Mouse (Mus musculus) liver, embryonic 11.5 days (tissue): ENCODE measurements around the gene Armc2. TPM values are rescaled to one million over a fixed set of nuclear protein-coding genes. Genes with fewer than 3 reads are reported as not detected.

Experiments used
- ATAC-seq: fragments of 200-750 bp; cut with Nextera tagmentation; replicated peaks from 2 replicates; pipeline ENCODE4 v1.8.0; 2017; ENCODE audit warnings: moderate number of reproducible peaks, mild to moderate bottlenecking, moderate TSS enrichment, moderate library complexity; ENCODE audit not compliant: low FRiP score
- DNase-seq: peaks from one replicate; pipeline ENCODE4 v3.0.0-alpha.2; 2017; ENCODE audit warnings: low spot score
- H3K27ac ChIP-seq: fragments of 300-500 bp; sonication (generic); 2 replicates; pipeline ENCODE4 v1.5.1; 2014; ENCODE audit warnings: mild to moderate bottlenecking, low read depth, low read length, control low read depth
- H3K27me3 ChIP-seq: fragments of 300-500 bp; sonication (generic); replicated peaks from 2 replicates; pipeline ENCODE4 v1.6.1; 2014; ENCODE audit warnings: low read length, mixed read lengths; ENCODE audit not compliant: control insufficient read depth, insufficient read depth
- H3K36me3 ChIP-seq: fragments of 300-500 bp; sonication (generic); 2 replicates; pipeline ENCODE4 v1.6.1; 2014; ENCODE audit warnings: mild to moderate bottlenecking, low read length, moderate library complexity, mixed read lengths; ENCODE audit not compliant: control insufficient read depth, insufficient read depth
- H3K4me1 ChIP-seq: fragments of 300-500 bp; sonication (generic); replicated peaks from 2 replicates; pipeline ENCODE4 v1.6.1; 2014; ENCODE audit warnings: low read length, mixed read lengths; ENCODE audit not compliant: control insufficient read depth, insufficient read depth
- H3K4me2 ChIP-seq: fragments of 300-500 bp; sonication (generic); 2 replicates; pipeline ENCODE4 v1.6.1; 2014; ENCODE audit warnings: mild to moderate bottlenecking, control low read depth, moderate library complexity
- H3K4me3 ChIP-seq: fragments of 300-500 bp; sonication (generic); 2 replicates; pipeline ENCODE4 v1.5.1; 2014; ENCODE audit warnings: low read depth, low read length, control low read depth
- H3K9ac ChIP-seq: fragments of 300-500 bp; sonication (generic); 2 replicates; pipeline ENCODE4 v1.6.1; 2014; ENCODE audit warnings: low read depth, low read length, control low read depth
- H3K9me3 ChIP-seq: fragments of 300-500 bp; sonication (generic); 2 replicates; pipeline ENCODE4 v1.6.1; 2016; ENCODE audit warnings: low read length, inconsistent platforms, mixed read lengths; ENCODE audit not compliant: control insufficient read depth
- WGBS: fragments of 180-500 bp; shearing (Covaris S2); extraction: QIAGEN DNeasy Blood & Tissue Kit; methylation state at CpG from one replicate; pipeline ENCODE4 v1.1.7; 2014; 5-methylcytosine and 5-hydroxymethylcytosine counted together
- polyA plus RNA-seq: library from polyadenylated mRNA; unstranded; fragments of >200 nt; fragmentation: Nextera tagmentation; extraction: Ambion mirVana; gene quantifications from 2 replicates; pipeline ENCODE4 v1.2.1, GENCODE M21; 2014

Gene Armc2
- polyA plus RNA-seq, 1 experiment from 2014 or later = 1.0 TPM

DNA sequence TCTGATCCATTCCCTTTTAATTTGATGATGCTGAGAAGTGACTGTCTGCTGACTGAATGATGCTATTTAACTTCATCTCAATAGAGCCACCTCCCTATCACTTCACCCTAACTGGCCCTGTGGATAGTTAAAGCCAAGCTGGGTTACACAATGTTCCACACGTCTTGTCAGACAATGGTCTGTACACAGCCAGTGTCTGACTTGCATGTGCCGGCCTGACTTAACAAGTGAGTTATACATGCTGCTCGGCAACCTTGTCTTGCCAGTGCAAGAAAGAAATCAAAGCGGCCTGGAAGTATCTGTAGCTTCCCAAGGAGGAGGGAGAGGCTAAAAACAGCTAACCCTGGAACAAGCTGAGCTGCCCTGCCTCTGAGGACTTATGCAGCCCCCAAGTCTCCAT, 136.8 kb downstream of the Armc2 start:
- H3K9ac ChIP-seq = no peak overlapping the region
- 0 out of 2 replicates have a peak, but pooled peaks cover 3% of the 10 kb centered on the region for H3K4me1 ChIP-seq
- ATAC-seq = no peak
- H3K4me3 ChIP-seq = no peak overlapping the region
- DNase-seq = no peak
- H3K27ac ChIP-seq = no peak overlapping the region
- WGBS = 62% methylated on average over 4 of the region's 4 CpGs
- H3K36me3 ChIP-seq = no peaks in the 10 kb centered on the region
- no peaks in the 10 kb centered on the region for H3K9me3 ChIP-seq
- H3K27me3 ChIP-seq = no peaks in the 10 kb centered on the region
- no peak overlapping the region for H3K4me2 ChIP-seq

DNA sequence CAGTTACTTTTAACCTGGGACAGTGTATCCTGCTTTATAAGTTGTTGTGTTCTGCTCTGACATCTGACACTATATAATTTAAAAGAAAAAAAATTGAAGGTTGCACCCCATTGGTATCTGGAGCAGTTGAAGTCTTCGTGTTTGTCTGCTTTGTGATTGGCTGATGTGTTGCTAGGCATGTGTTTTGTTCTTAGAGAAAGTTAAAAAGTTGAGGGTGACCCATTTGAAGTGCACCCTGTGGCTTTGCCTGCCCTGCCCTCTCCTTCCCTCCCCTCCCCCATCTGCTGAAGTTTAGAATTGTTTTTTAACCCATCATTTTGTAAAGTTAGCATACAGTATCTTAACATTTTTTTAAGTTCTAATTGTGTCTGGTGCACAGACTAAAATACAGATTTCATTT, 137.5 kb downstream of the Armc2 start:
- Histone ChIP-seq H3K36me3 (no peaks in the 10 kb centered on the region), H3K27ac (no peak overlapping the region), H3K4me1 (0 out of 2 replicates have a peak, but pooled peaks cover 3% of the 10 kb centered on the region), H3K27me3 (no peaks in the 10 kb centered on the region), H3K9ac (no peak overlapping the region), H3K9me3 (no peaks in the 10 kb centered on the region), H3K4me2 (no peak overlapping the region), H3K4me3 (no peak overlapping the region)
- WGBS = 26% methylated on average over 1 of the region's 1 CpGs
- ATAC-seq (no peak), DNase-seq (no peak)

DNA sequence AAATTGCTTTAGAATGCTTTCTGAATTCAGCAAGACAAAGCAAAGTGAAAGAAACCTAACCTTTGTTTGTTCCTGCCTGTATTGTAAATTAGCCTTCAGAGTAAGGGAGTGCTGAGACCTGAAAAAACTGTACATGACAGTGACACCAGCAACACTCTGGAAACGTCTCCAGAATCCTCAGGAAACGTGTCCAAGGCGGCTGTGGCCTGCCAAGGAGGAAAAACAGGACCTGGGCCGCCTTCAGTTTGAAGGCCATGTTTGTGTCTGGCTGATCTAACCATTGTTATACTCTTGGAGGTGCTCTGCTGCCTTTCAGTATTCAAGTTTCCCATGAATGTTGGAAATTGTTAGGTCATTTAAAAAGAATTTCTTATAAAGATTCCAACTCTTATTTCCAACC, 138.0 kb downstream of the Armc2 start:
- Histone ChIP-seq H3K36me3 (no peaks in the 10 kb centered on the region), H3K27me3 (no peaks in the 10 kb centered on the region), H3K4me1 (0 out of 2 replicates have a peak, but pooled peaks cover 3% of the 10 kb centered on the region), H3K9me3 (no peaks in the 10 kb centered on the region), H3K27ac (no peak overlapping the region), H3K9ac (no peak overlapping the region), H3K4me3 (no peak overlapping the region), H3K4me2 (no peak overlapping the region)
- no peak for ATAC-seq
- no peak for DNase-seq
- 56% methylated on average over 4 of the region's 4 CpGs for WGBS

DNA sequence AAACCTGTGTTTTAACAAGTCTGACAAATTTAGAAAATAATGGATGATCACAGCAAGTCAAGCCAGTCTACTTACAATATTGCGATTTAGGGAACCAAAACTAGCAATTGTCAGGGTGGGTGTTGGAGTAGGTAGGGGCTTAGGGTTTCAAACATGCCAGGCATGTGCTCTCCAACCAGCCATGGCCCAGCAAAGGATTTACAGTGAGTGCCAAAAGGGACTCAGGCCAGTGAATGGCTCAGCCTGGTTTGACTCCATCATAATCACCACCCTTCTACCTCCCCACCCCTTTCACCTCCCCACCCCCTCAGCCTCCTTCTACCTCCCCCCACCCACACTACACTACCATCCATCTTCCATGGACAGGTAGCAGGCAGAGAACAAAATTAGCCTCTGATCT, 138.6 kb downstream of the Armc2 start:
- H3K9me3 ChIP-seq = no peaks in the 10 kb centered on the region
- DNase-seq (no peak), ATAC-seq (no peak)
- H3K27ac ChIP-seq = no peak overlapping the region
- no peak overlapping the region for H3K9ac ChIP-seq
- H3K36me3 ChIP-seq = no peaks in the 10 kb centered on the region
- H3K4me1 ChIP-seq = 0 out of 2 replicates have a peak, but pooled peaks cover 3% of the 10 kb centered on the region
- H3K27me3 ChIP-seq = no peaks in the 10 kb centered on the region
- 74% methylated on average over 1 of the region's 1 CpGs for WGBS
- no peak overlapping the region for H3K4me3 ChIP-seq
- H3K4me2 ChIP-seq = no peak overlapping the region

DNA sequence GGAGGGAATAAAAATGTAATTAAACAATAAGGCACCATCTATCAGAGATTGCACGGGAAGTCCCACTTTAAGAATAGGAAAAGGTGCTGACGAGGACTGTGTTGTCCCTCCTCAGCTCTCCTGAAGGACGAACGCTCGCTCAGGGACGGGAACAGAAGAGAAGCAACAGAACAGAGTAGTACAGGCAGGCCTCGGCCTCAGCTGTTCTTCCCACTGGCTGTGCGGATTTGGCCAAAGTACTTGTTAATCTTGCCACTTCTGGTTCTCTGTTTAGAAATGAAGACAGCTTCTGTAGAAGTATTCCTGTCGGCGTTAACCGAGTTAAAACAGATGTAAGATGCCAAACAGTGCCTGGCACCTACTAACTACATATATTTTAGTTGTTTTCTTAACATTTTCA, 139.9 kb downstream of the Armc2 start:
- no peak overlapping the region for H3K4me3 ChIP-seq
- ATAC-seq = no peak
- H3K4me1 ChIP-seq = 0 out of 2 replicates have a peak, but pooled peaks cover 3% of the 10 kb centered on the region
- 87% methylated on average over 11 of the region's 11 CpGs for WGBS
- no peaks in the 10 kb centered on the region for H3K9me3 ChIP-seq
- H3K9ac ChIP-seq = no peak overlapping the region
- H3K27ac ChIP-seq = no peak overlapping the region
- no peaks in the 10 kb centered on the region for H3K36me3 ChIP-seq
- no peaks in the 10 kb centered on the region for H3K27me3 ChIP-seq
- DNase-seq = no peak
- H3K4me2 ChIP-seq = no peak overlapping the region

DNA sequence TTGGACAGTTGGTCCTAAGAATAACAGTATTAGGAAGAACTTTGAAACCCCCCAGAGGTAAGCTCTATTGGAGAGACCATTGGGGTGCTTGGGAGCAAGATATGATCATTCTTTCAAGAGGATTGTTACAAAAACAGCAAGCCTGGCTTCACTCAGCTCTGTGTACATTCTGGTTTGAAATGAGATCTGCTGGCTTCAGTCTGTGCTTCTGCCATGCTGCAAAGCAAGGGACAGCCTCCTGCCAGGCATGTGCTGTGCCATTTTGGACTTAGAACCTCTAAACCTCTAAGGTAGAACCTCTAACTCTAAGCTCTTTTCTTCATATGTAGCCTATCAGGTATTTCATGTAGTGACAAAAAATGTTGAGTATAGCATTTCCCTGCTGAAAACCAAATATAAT, 142.6 kb downstream of the Armc2 start:
- H3K4me2 ChIP-seq = no peak overlapping the region
- H3K9me3 ChIP-seq = no peaks in the 10 kb centered on the region
- no peak overlapping the region for H3K4me3 ChIP-seq
- peaks cover 3% of the 10 kb centered on the region; the same call in 1 of the 2 replicates for H3K4me1 ChIP-seq
- ATAC-seq = no peak
- no peaks in the 10 kb centered on the region for H3K27me3 ChIP-seq
- no peak overlapping the region for H3K27ac ChIP-seq
- no peak overlapping the region for H3K9ac ChIP-seq
- H3K36me3 ChIP-seq = no peaks in the 10 kb centered on the region
- no peak for DNase-seq

DNA sequence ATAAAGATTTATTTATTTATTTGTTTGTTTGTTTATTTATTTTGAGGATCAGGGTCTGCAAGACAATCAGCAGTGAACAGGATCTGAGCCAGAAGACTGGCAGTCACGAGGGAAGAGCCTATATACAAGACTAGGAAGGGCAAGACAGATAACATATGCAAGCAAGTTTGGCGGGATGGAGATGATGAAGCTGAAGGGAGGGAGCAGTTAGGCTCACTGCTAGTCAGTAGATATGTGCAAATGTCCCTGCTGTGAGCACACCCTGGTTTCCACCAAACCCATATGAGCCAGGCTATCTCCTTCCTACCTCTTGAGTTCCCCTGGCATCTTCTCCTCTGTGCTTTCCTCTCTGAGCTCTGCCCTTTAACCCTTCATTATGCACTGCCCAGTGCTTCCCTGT, 146.7 kb downstream of the Armc2 start:
- Histone ChIP-seq H3K4me1 (peaks cover 3% of the 10 kb centered on the region; the same call in 1 of the 2 replicates), H3K4me3 (no peak overlapping the region), H3K4me2 (no peak overlapping the region), H3K9ac (no peak overlapping the region), H3K27me3 (no peaks in the 10 kb centered on the region), H3K9me3 (no peaks in the 10 kb centered on the region), H3K36me3 (no peaks in the 10 kb centered on the region), H3K27ac (no peak overlapping the region)
- no peak for DNase-seq
- ATAC-seq = 0 out of 2 replicates have a peak, but pooled peaks have one; percentile 34
- 31% methylated on average over 2 of the region's 2 CpGs for WGBS

DNA sequence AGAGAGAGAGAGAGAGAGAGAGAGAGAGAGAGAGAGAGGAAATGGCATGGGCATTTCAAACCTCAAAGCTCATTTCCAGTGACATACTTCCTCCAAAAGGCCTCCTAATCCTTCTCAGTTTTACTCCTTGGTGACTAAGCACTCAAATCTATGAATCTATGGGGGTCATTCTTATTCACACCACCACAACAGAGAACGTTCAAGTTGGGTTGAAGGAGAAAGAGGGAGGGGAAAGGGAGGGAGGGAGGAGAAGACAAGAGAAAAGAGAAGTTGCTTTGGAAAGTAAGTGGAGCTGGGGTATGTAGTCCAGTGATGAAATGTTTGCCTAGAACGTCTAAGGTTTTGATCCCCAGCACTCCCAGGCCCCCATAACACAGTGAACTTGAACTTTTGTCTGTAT, 148.1 kb downstream of the Armc2 start:
- Histone ChIP-seq H3K9me3 (no peaks in the 10 kb centered on the region), H3K4me1 (peaks cover 3% of the 10 kb centered on the region; the same call in 1 of the 2 replicates), H3K36me3 (no peaks in the 10 kb centered on the region), H3K27me3 (no peaks in the 10 kb centered on the region), H3K9ac (no peak overlapping the region), H3K4me2 (no peak overlapping the region), H3K4me3 (no peak overlapping the region), H3K27ac (no peak overlapping the region)
- WGBS = 27% methylated on average over 2 of the region's 2 CpGs
- ATAC-seq (no peak), DNase-seq (no peak)

DNA sequence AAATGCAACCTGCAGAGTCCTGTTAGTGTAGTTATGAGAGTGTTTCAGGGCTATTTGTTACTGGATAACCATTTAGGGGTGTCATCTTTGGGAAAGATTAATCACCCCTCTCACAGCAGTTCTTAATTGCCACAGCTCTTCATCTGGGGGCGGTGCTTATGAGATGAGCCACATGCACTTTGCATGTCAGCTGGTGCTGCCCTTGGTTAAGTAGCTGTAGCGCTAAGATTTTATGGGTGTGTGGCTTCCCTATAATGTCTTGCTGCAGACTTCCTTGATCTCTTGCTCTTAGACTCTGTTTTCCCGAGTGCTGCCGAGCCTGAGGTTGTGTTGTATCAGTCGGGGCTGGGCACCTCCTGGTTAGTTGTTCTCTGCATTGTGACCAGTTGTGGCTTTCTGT, 150.3 kb downstream of the Armc2 start:
- H3K9ac ChIP-seq = no peak overlapping the region
- no peak overlapping the region for H3K4me3 ChIP-seq
- H3K4me1 ChIP-seq = peaks cover 3% of the 10 kb centered on the region
- no peak overlapping the region for H3K4me2 ChIP-seq
- no peaks in the 10 kb centered on the region for H3K27me3 ChIP-seq
- no peaks in the 10 kb centered on the region for H3K9me3 ChIP-seq
- ATAC-seq = no peak
- no peak overlapping the region for H3K27ac ChIP-seq
- H3K36me3 ChIP-seq = no peaks in the 10 kb centered on the region
- no peak for DNase-seq
- WGBS = 67% methylated on average over 5 of the region's 5 CpGs
